Mouse (Mus musculus) lung, adult 2 months (tissue): ENCODE results near the gene Cd22. TPM values are rescaled to one million over a fixed set of nuclear protein-coding genes. Genes with fewer than 3 reads are reported as not detected.
"Not testable (repeated sequence)": the region's sequence is repeated elsewhere in the genome, so short reads cannot be mapped to it uniquely, and the experiment has no call there.

Source experiments
- DNase-seq: peaks from one replicate; pipeline ENCODE4 v3.0.0; 2022
- H3K4me1 ChIP-seq: fragments of 200-500 bp; 2 replicates; pipeline ENCODE4 v1.6.1; 2011; ENCODE audit warnings: low read length; ENCODE audit not compliant: control insufficient read depth, insufficient read depth
- H3K4me3 ChIP-seq: fragments of 200-500 bp; replicated peaks from 2 replicates; pipeline ENCODE3; 2011; ENCODE audit warnings: low read depth, mild to moderate bottlenecking, control low read depth, low read length; ENCODE audit errors: extremely low read depth
- CTCF ChIP-seq: fragments of 200-500 bp; IDR thresholded peaks from 2 replicates; pipeline ENCODE4 v1.5.1; 2011; ENCODE audit warnings: mild to moderate bottlenecking, low read length, control low read depth; ENCODE audit not compliant: insufficient read depth
- POLR2A ChIP-seq: fragments of 200-500 bp; IDR thresholded peaks from 2 replicates; pipeline ENCODE4 v1.6.1; 2011; ENCODE audit warnings: low read depth, mild to moderate bottlenecking, control low read depth, low read length, borderline replicate concordance; ENCODE audit errors: extremely low read depth
- WGBS: fragments of 180-500 bp; shearing (Covaris S2); methylation state at CpG from one replicate; pipeline ENCODE4 v1.1.7; 2018; 5-methylcytosine and 5-hydroxymethylcytosine counted together
- polyA plus RNA-seq: library from polyadenylated mRNA; depleted of rRNA; stranded (reverse); fragments of >200 nt; gene quantifications from 2 replicates; pipeline ENCODE4 v1.2.3, GENCODE M21; 2012; rRNA removed

Cd22 gene
- polyA plus RNA-seq, 1 experiment: 19.3 TPM

DNA sequence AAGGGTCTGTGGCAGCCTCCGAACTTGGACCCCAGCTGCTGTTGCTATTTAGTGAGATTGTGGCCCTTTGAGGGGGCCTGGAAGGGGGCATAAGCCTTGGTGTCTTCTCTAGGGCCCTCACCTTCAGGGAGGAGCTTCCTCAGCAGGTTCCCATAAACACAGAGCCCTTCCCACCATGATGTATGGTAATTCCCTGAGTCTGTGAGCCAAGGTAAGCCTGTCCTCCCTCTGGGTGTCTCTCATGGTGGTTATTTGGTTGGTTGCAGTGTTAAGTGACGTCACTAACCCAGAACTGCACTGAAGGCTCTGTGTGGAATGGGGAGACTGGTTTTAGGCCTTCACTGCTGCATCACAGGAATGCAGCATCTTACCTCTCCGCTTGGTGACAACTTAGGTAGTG is 50.7 kb downstream of the Cd22 start:
- WGBS: 62% methylated on average over 3 of the region's 3 CpGs
- no peak for TF ChIP-seq POLR2A
- no peak for TF ChIP-seq CTCF

DNA sequence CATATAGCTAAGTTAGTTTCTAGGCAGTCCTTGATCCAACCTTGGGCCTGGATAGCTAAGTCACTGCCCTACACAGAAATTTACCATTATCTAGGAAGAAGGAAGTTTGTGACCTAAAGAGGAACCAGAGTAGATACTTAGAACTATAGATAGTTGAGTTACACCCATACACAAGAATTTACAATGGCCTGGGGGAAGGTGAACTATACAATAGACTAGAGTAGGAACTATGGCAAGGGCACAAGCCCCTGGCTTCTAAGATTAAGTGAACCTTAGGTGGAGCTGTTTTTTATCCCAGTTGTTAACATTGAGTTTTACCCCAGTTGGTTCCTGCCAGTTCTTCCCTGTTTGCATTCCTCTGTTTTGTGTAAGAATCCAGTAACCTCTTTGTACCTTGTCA is 51.3 kb downstream of the Cd22 start:
- not testable (repeated sequence) for H3K4me3 ChIP-seq, DNase-seq, H3K4me1 ChIP-seq

More for the DNA sequence above, 50.7 kb downstream of the Cd22 start:
- no peak for DNase-seq
- Histone ChIP-seq H3K4me1 (no peaks in the 10 kb centered on the region), H3K4me3 (no peak overlapping the region)

DNA sequence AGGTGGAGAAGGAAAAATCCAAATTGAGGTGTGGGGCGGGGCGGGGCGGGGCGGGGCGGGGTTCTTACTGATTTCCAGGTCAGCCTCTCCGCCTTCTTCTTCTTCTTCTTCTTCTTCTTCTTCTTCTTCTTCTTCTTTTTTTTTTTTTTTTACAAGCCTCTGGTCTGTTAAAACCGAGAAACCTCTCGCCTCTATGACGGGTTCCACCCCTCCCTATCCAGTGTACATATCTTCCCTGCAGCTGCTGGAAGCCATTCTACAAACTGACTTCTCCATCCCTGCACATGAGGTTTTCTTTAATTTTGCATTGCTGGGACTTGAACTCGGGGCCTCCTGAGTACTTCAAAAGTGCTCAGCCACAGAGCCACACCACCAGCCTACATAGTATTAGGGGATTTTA is 53.5 kb downstream of the Cd22 start:
- Histone ChIP-seq H3K4me3 (no peak overlapping the region), H3K4me1 (no peaks in the 10 kb centered on the region)
- WGBS: 86% methylated on average over 10 of the region's 10 CpGs
- no peak for DNase-seq
- TF ChIP-seq CTCF: no peak
- TF ChIP-seq POLR2A: no peak

DNA sequence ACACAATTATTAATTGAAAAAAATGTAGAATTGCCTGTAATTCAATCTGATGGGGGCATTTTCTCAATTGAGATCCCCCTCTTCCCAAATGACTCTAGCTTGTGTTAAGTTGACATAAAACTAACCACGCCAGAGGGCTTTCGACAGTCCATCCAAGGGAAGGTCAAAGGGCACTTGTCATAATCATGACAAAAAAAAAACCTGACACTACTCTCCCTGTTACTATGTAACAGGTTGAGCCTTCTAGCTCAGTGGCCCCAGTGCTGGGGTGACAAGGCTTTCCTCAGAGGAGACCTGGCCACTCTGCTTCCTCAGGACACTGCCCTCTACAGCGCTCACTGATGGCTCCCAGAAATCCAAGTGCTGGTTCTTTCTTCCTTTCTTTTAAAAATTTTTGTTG is 55.8 kb downstream of the Cd22 start:
- WGBS: 87% methylated on average over 3 of the region's 3 CpGs
- no peak for TF ChIP-seq POLR2A
- no peak for TF ChIP-seq CTCF
- Histone ChIP-seq H3K4me3 (no peak overlapping the region), H3K4me1 (peaks cover 4% of the 10 kb centered on the region)
- no peak for DNase-seq

- Histone ChIP-seq H3K4me3 (no peak within 1 kb of the TSS), H3K4me1 (peaks cover 4% of the 10 kb centered on the region)
- WGBS: 78% methylated on average over 18 of the region's 18 CpGs
- no peak for TF ChIP-seq CTCF
- no peak for TF ChIP-seq POLR2A
- no peak for DNase-seq
These were observed 56.5 kb downstream of the Cd22 start, which contains the start of gene Ffar2 for GRCm38 (mm10) chr7:30823675-30824074. Ffar2 (minus strand) TSS chr7:30823775.

GRCm38 (mm10) chr7:30821532-30821931 is 58.6 kb downstream of the Cd22 start:
- DNase-seq: no peak
- TF ChIP-seq POLR2A (no peak), CTCF (no peak)
- WGBS: 46% methylated on average over 5 of the region's 5 CpGs
- Histone ChIP-seq H3K4me1 (peaks cover 4% of the 10 kb centered on the region), H3K4me3 (no peak overlapping the region)

DNA sequence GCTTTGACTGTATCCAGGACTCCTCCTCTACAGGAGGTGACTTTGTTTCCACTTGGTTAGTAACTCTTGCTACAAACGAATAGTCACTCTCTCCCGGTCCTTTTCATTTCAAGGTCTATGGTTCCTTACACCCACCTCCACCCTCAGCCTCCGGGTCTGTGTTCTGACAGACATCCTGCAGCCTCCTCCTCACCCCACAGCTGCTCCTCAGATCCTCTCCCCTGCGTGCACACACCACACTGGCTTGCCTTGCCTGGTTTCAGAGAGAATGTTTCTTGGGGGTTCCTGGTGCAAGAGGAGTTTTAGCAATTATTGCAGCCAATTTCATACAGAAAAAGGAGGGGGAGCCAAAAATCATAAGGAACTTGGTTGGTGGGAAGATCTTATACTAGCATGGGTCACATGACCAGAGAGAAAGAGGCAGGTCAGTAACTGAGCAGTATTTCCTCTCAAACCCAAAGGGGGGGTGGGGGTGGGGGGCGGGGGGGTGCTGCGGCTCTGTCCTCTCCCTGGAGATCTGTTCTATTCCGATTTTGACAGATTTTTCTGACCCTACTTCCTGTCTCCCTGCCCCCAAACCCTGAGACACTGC is 59.2 kb downstream of the Cd22 start:
- WGBS: 35% methylated on average over 7 of the region's 7 CpGs
- no peak for DNase-seq
- H3K4me3 ChIP-seq: no peak overlapping the region
- TF ChIP-seq POLR2A (no peak), CTCF (no peak)
- H3K4me1 ChIP-seq: peaks cover 4% of the 10 kb centered on the region

DNA sequence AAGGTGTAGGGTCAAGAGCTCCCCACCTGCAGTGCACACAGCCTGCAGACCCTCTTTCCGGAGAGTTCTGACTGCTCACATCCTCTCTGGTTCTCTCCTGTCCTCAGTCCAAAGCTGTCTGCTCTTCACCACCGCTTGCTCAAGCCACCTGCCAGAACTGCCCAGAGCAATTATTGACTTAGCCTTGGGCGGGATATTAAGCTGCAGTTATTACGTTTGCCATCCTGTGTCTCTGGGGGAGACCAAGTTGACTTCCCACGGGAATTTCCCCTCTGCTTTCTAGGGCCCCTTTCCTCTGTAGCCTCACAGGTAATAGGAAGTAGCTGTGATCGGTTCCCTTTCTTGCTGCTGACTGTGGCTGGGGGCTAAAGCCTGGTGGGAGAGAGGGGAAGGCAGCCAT is 60.0 kb downstream of the Cd22 start:
- 40% methylated on average over 6 of the region's 6 CpGs for WGBS
- DNase-seq: no peak
- Histone ChIP-seq H3K4me1 (peaks cover 4% of the 10 kb centered on the region), H3K4me3 (no peak overlapping the region)
- TF ChIP-seq CTCF: no peak
- TF ChIP-seq POLR2A: no peak

Other genes starting within 250 kb of the Cd22 start
- gene Etv2, start 244.5 kb downstream of the Cd22 start, polyA plus RNA-seq: not detected in 2 replicates
- 78.0 and 79.7 TPM in 2 replicates for gene Rbm42, start 230.0 kb downstream of the Cd22 start, polyA plus RNA-seq
- 9.9 and 13.0 TPM in 2 replicates for gene Haus5, start 215.3 kb downstream of the Cd22 start, polyA plus RNA-seq
- gene Pmis2, start 208.7 kb downstream of the Cd22 start, polyA plus RNA-seq: not detected in 2 replicates
- gene 2200002J24Rik, start 181.4 kb downstream of the Cd22 start, polyA plus RNA-seq: not detected in 2 replicates
- not detected in 2 replicates for gene Atp4a, start 168.1 kb downstream of the Cd22 start, polyA plus RNA-seq
- gene Tmem147, start 150.8 kb downstream of the Cd22 start, polyA plus RNA-seq: 122 and 154 TPM in 2 replicates
- 0.27 and 0.40 TPM in 2 replicates for gene Gapdhs, start 136.7 kb downstream of the Cd22 start, polyA plus RNA-seq
- 3.8 and 60.4 TPM in 2 replicates for gene Sbsn, start 128.9 kb downstream of the Cd22 start, polyA plus RNA-seq
- 43.8 and 486 TPM in 2 replicates for gene Dmkn, start 116.6 kb downstream of the Cd22 start, polyA plus RNA-seq
- 307 TPM in 1 of 2 replicates, not detected in the other for gene Krtdap, start 92.4 kb downstream of the Cd22 start, polyA plus RNA-seq
- gene Ffar2, start 56.6 kb downstream of the Cd22 start, polyA plus RNA-seq: 3.0 and 5.2 TPM in 2 replicates
- not detected in 2 replicates for gene Ffar3, start 24.2 kb downstream of the Cd22 start, polyA plus RNA-seq
- 0.78 and 1.3 TPM in 2 replicates for gene Ffar1, start 18.8 kb downstream of the Cd22 start, polyA plus RNA-seq
- gene Mag, start 34.5 kb upstream of the Cd22 start, polyA plus RNA-seq: 3.3 and 3.7 TPM in 2 replicates
- 0.75 TPM in 1 of 2 replicates, not detected in the other for gene Hamp2, start 44.3 kb upstream of the Cd22 start, polyA plus RNA-seq
- 34.5 and 45.7 TPM in 2 replicates for gene Hamp, start 63.7 kb upstream of the Cd22 start, polyA plus RNA-seq
- 122 and 190 TPM in 2 replicates for gene Usf2, start 76.5 kb upstream of the Cd22 start, polyA plus RNA-seq
- 93.0 and 116 TPM in 2 replicates for gene Lsr, start 93.1 kb upstream of the Cd22 start, polyA plus RNA-seq
- gene Fam187b, start 93.4 kb upstream of the Cd22 start, polyA plus RNA-seq: 5.7 and 7.2 TPM in 2 replicates
- gene Fxyd5, start 162.1 kb upstream of the Cd22 start, polyA plus RNA-seq: 156 and 178 TPM in 2 replicates
- 7.5 and 10.6 TPM in 2 replicates for gene Fxyd7, start 171.1 kb upstream of the Cd22 start, polyA plus RNA-seq
- 330 and 336 TPM in 2 replicates for gene Fxyd1, start 176.9 kb upstream of the Cd22 start, polyA plus RNA-seq
- 6.8 TPM in 2 replicates for gene Lgi4, start 179.0 kb upstream of the Cd22 start, polyA plus RNA-seq
- 16.4 and 43.2 TPM in 2 replicates for gene Fxyd3, start 196.4 kb upstream of the Cd22 start, polyA plus RNA-seq
- 30.1 and 34.5 TPM in 2 replicates for gene Hpn, start 234.9 kb upstream of the Cd22 start, polyA plus RNA-seq
- gene Scn1b, start 246.7 kb upstream of the Cd22 start, polyA plus RNA-seq: 26.6 and 43.9 TPM in 2 replicates